Mouse (Mus musculus) cortical plate, adult 2 months (tissue): ENCODE data around the gene Pax5.

Experiments
- CTCF ChIP-seq: fragments of 200-500 bp; IDR thresholded peaks from 2 replicates; pipeline ENCODE4 v1.5.1; 2011; ENCODE audit warnings: mild to moderate bottlenecking, control low read depth, low read length; ENCODE audit not compliant: insufficient read depth; ENCODE audit errors: extremely low read depth
- POLR2A ChIP-seq: fragments of 200-500 bp; IDR thresholded peaks from 2 replicates; pipeline ENCODE4 v1.6.1; 2011; ENCODE audit warnings: mild to moderate bottlenecking, low read length, control low read depth; ENCODE audit not compliant: insufficient read depth; ENCODE audit errors: extremely low read depth

DNA sequence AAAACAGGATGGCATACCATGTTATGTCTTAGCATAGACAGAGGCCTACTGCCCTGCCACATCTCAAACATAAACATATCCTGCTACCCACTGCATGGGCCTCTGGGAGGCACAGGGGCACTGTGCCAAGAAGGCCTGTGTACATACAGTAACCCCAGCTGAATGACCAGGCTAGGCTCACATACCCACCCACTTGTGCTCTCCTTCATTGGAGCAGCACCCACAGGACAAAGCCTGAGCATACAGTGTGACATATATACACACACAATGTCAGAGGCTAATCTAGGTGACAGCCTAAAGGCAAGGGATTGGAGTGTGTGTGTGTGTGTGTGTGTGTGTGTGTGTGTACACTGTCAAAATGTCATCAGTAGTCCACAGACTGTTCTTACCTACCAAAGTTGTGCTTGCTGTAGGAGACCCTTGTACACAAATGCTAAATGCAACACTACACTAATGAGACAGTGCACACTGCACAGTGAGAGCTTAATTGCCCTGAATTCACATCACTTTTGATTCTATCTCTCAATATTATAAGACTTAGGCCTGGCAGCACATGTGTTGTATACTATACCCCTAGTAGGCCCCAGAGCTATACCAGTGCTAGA is 1.1 kb downstream of the Pax5 start:
- TF ChIP-seq CTCF (no peak), POLR2A (no peak)
